Mouse (Mus musculus): Measurements from ENCODE around the gene Ephb6. TPM values are rescaled to one million over a fixed set of nuclear protein-coding genes. Genes with fewer than 3 reads are reported as not detected.

Ephb6 gene
- polyA plus RNA-seq, 1 experiment from 2014 or later, result 28.3 TPM

DNA sequence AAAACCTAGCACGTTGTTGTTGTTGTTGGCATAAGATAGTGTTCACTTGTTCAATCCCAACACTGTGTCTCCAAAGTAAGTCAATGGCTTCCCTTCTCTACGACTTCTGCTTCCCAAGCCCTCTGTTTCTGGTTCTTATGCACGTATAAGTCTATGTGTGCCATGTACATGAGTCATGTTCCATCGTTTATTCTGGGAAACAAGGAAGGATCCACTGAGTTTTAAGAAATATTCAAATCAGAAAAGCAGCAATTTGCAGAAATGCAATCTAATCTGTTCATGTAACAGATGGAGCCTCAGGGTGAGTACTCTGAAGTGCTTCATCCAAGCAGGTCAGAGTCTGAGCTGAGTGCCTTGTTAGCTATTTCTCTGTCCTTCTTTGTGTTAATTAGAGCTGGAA lies 26.3 kb downstream of the Ephb6 start:
- Histone ChIP-seq H3K9me3 (no peaks in the 10 kb centered on the region), H3K9ac (no peak overlapping the region), H3K27me3 (no peaks in the 10 kb centered on the region), H3K36me3 (no peaks in the 10 kb centered on the region), H3K27ac (no peak overlapping the region), H3K4me2 (no peak overlapping the region), H3K4me3 (no peak overlapping the region), H3K4me1 (replicated peaks) (no peaks in the 10 kb centered on the region)
- no peak for ATAC-seq (ENCODE audit: low FRiP score)
- WGBS, result 86% methylated on average over 4 of the region's 4 CpGs

DNA sequence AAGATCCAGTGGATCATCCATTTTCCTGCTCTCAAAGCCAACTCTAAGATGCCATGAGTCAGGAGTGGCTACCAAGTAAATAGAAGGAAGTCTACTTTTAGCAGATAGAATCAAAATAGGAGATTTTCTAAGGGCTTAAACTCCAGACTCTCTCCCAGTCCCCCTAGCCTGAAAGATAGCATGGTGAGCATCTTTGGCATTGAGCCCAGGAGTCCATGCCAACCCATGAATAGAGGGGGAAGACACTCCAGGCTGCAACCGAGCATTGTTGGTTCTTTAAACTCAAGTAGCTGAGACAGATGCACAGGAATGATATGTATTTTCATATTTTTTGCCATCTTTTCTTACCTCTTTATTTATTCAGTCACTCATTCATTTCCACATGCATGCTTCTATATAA lies 29.9 kb downstream of the Ephb6 start:
- Histone ChIP-seq H3K27ac (no peak overlapping the region), H3K27me3 (no peaks in the 10 kb centered on the region), H3K9ac (no peak overlapping the region), H3K9me3 (no peaks in the 10 kb centered on the region), H3K4me2 (no peak overlapping the region), H3K4me1 (replicated peaks) (no peaks in the 10 kb centered on the region), H3K36me3 (no peaks in the 10 kb centered on the region), H3K4me3 (no peak overlapping the region)
- no peak for ATAC-seq (ENCODE audit: low FRiP score)
- WGBS, result 24% methylated on average over 1 of the region's 1 CpGs

- H3K9ac ChIP-seq, result no peak within 1 kb of the TSS
- no peak within 1 kb of the TSS for H3K4me3 ChIP-seq
- ATAC-seq (ENCODE audit: low FRiP score), result no peak
- WGBS, result 32% methylated on average over 5 of the region's 5 CpGs
- no peaks in the 10 kb centered on the region for H3K4me1 ChIP-seq (replicated peaks)
- H3K36me3 ChIP-seq, result no peaks in the 10 kb centered on the region
- H3K4me2 ChIP-seq, result no peak within 1 kb of the TSS
- H3K9me3 ChIP-seq, result no peaks in the 10 kb centered on the region
- H3K27ac ChIP-seq, result no peak within 1 kb of the TSS
- no peaks in the 10 kb centered on the region for H3K27me3 ChIP-seq
Observed at GRCm38 (mm10) chr6:41636178-41636577, 30.9 kb downstream of the Ephb6 start, which contains the start of gene Trpv6. TSS of gene Trpv6 (minus strand) at chr6:41636405.

DNA sequence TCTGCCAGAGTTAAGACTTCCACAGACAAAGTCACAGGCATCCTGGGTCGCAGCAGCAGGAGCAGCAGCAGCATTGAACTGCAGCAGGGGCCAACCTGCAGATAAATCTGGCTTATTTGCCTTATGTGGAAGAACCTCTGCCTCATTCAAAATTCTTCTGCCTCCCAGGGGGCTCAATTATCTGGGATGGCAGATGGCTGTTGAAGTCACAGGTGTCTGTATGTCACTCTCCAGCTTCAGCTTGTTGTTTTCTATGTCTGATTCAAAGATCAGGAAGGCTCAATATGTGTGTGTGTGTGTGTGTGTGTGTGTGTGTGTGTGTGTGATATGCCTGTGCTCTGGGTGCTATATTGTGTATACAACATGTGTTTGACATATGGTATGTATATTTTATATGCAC lies 32.1 kb downstream of the Ephb6 start:
- H3K27ac ChIP-seq, result no peak overlapping the region
- no peaks in the 10 kb centered on the region for H3K36me3 ChIP-seq
- H3K4me3 ChIP-seq, result no peak overlapping the region
- peak; percentile 49 for ATAC-seq (ENCODE audit: low FRiP score)
- H3K4me2 ChIP-seq, result no peak overlapping the region
- no peaks in the 10 kb centered on the region for H3K27me3 ChIP-seq
- H3K9ac ChIP-seq, result no peak overlapping the region
- WGBS, result 27% methylated on average over 1 of the region's 1 CpGs
- H3K4me1 ChIP-seq (replicated peaks), result no peaks in the 10 kb centered on the region
- no peaks in the 10 kb centered on the region for H3K9me3 ChIP-seq

DNA sequence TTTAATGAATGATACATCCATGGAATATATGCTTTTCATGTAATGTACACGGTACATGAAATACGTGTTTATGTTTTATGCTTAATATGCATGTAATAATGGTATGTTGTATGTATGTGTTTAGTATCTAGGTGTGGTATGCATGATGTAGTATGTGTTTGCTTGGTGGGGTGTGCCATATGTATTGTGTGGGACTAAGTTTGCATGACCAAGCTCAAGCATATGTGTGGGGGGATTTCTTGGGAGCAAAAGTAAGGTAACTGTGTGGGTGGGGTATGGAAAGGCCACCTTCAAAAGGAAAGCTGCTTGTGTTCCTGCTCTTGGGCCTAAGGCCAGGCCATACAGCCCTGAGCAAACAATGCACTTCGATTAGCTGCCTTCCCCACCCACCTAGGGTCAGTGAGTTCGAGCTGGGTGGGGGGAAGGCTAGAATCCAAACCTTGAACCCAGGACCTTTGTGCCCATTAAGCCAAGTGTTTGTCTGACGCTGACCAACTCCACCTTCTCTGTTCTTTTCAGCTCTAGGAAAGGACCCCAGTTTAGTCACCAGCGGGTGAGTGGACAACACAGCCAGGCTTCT lies 32.7 kb downstream of the Ephb6 start:
- WGBS, result 82% methylated on average over 6 of the region's 6 CpGs
- Histone ChIP-seq H3K4me3 (no peak overlapping the region), H3K4me1 (replicated peaks) (no peaks in the 10 kb centered on the region), H3K4me2 (no peak overlapping the region), H3K27ac (no peak overlapping the region), H3K9ac (no peak overlapping the region), H3K27me3 (no peaks in the 10 kb centered on the region), H3K36me3 (no peaks in the 10 kb centered on the region), H3K9me3 (no peaks in the 10 kb centered on the region)
- ATAC-seq (ENCODE audit: low FRiP score), result no peak

DNA sequence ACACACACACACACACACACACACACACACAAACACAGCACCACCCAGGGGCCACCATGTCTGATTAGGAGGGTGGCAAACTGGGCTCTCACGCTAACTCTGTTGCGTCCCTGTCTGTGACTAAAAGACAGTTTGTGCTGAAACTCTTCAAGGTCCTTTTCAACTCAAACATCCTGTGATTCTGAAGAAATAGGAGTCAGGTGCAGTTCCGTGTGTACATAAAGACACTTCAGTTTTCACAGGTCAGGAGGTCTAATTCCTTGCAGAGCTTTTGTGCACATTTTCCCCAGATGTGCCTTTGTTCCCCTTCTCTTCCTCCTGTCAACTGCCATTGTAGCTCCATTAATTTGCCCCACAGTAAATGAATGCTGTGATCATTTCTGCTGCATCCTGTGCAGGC lies 35.2 kb downstream of the Ephb6 start:
- WGBS, result 64% methylated on average over 3 of the region's 3 CpGs
- ATAC-seq (ENCODE audit: low FRiP score), result no peak
- no peak overlapping the region for H3K4me3 ChIP-seq
- no peak overlapping the region for H3K27ac ChIP-seq
- no peak overlapping the region for H3K9ac ChIP-seq
- no peaks in the 10 kb centered on the region for H3K4me1 ChIP-seq (replicated peaks)
- no peak overlapping the region for H3K4me2 ChIP-seq
- no peaks in the 10 kb centered on the region for H3K9me3 ChIP-seq
- no peaks in the 10 kb centered on the region for H3K36me3 ChIP-seq
- H3K27me3 ChIP-seq, result no peaks in the 10 kb centered on the region

- H3K4me2 ChIP-seq, result no peak overlapping the region
- no peaks in the 10 kb centered on the region for H3K4me1 ChIP-seq (replicated peaks)
- H3K27me3 ChIP-seq, result no peaks in the 10 kb centered on the region
- no peak overlapping the region for H3K27ac ChIP-seq
- H3K9me3 ChIP-seq, result no peaks in the 10 kb centered on the region
- H3K4me3 ChIP-seq, result no peak overlapping the region
- WGBS, result 80% methylated on average over 6 of the region's 6 CpGs
- H3K9ac ChIP-seq, result no peak overlapping the region
- no peak for ATAC-seq (ENCODE audit: low FRiP score)
- no peaks in the 10 kb centered on the region for H3K36me3 ChIP-seq
Observed at GRCm38 (mm10) chr6:41641173-41641866, 36.0 kb downstream of the Ephb6 start.

DNA sequence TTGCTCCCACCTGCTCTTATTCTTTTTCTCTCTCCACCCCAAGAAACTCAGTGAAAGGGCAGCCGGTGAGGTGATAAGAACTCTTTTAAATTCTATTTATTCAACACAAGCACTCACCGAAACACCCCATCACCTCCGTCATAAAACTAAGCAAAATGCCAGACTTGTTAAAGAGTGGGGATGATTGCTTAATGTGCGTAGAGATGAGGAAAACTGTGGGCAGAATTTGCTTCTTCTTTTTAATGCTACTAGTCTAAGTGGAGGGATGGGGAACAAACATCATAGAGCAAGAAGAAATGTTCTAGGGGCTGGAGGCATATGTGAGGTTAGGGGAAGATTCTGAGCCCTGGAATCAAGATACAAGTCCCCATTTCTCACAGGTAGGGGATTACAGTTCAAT lies 37.5 kb downstream of the Ephb6 start:
- H3K4me3 ChIP-seq, result no peak overlapping the region
- WGBS, result 92% methylated on average over 4 of the region's 4 CpGs
- no peaks in the 10 kb centered on the region for H3K4me1 ChIP-seq (replicated peaks)

DNA sequence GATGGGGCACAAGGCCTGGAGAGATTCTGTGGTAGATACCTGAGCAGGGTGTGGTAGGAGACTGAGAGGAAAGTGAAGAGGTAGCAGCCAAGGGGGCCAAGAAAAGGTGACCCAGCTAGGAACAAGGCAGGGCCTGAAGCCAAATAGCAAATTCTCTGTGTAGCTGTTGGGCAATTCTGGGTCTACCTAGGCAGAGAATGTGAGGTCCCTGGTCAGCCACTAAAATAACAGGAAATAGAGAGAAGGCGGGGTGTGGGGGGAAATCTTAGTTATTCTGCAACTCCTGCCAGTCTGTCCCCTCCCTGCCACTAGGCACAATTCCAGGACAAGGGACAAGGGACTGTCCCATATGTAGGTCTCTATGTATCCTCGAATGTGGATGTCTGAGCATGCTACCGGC lies 37.9 kb downstream of the Ephb6 start:
- ATAC-seq (ENCODE audit: low FRiP score), result no peak

More for the DNA sequence above, 37.5 kb downstream of the Ephb6 start:
- H3K27ac ChIP-seq, result no peak overlapping the region
- no peak overlapping the region for H3K4me2 ChIP-seq
- H3K9ac ChIP-seq, result no peak overlapping the region
- H3K36me3 ChIP-seq, result no peaks in the 10 kb centered on the region
- no peaks in the 10 kb centered on the region for H3K27me3 ChIP-seq
- H3K9me3 ChIP-seq, result no peaks in the 10 kb centered on the region
- ATAC-seq (ENCODE audit: low FRiP score), result no peak

GRCm38 (mm10) chr6:41646220-41646619 lies 40.9 kb downstream of the Ephb6 start:
- Histone ChIP-seq H3K4me1 (replicated peaks) (no peaks in the 10 kb centered on the region), H3K9ac (no peak overlapping the region), H3K9me3 (no peaks in the 10 kb centered on the region), H3K4me2 (no peak overlapping the region), H3K27ac (no peak overlapping the region), H3K4me3 (no peak overlapping the region), H3K36me3 (no peaks in the 10 kb centered on the region), H3K27me3 (no peaks in the 10 kb centered on the region)
- WGBS, result 90% methylated on average over 3 of the region's 3 CpGs
- ATAC-seq (ENCODE audit: low FRiP score), result no peak

More for the DNA sequence above, 37.9 kb downstream of the Ephb6 start:
- Histone ChIP-seq H3K9me3 (no peaks in the 10 kb centered on the region), H3K4me2 (no peak overlapping the region), H3K27me3 (no peaks in the 10 kb centered on the region), H3K4me3 (no peak overlapping the region), H3K27ac (no peak overlapping the region), H3K36me3 (no peaks in the 10 kb centered on the region), H3K9ac (no peak overlapping the region), H3K4me1 (replicated peaks) (no peaks in the 10 kb centered on the region)
- WGBS, result 95% methylated on average over 3 of the region's 3 CpGs

DNA sequence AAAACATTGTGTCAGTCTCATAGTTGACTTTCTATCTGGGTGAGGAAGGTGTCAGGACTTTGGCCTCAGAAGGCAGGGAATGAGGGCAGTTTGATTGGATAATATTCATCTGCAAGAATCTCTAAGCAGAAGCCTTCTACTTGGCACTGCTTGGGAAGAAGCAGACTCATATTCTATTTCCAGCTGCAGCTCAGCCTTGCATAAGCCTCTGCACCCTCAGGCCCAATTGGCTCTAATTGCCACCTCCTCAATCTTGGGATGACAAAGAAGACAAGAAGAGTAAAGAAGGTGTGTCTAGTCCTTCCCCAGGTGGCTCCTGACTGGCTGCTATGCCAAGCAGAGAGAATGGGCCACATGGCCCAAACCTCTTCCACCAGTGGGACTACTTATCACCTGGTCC lies 41.4 kb downstream of the Ephb6 start:
- Histone ChIP-seq H3K4me3 (no peak overlapping the region), H3K4me1 (replicated peaks) (no peaks in the 10 kb centered on the region), H3K27me3 (no peaks in the 10 kb centered on the region), H3K9ac (no peak overlapping the region), H3K36me3 (no peaks in the 10 kb centered on the region), H3K9me3 (no peaks in the 10 kb centered on the region), H3K4me2 (no peak overlapping the region), H3K27ac (no peak overlapping the region)
- no peak for ATAC-seq (ENCODE audit: low FRiP score)

DNA sequence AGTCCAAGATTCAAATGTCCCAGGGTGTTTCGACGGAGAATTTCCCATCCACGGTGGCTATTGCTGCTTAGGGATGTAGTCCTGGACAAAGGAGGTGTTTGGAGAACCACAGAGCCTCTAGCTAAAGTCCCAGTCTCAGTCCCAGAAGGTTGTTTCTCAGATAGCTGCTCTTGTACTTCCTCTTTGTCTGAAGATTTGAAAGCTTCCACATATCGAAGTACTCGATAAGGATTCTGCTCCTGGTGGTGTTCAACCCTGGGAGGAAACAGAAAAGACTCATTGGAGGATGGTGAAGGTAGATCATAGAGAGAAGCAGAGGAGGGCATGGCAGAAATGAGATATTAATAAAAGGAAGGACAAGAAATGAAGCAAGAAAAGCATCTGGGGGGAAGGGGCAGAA lies 47.9 kb downstream of the Ephb6 start:
- ATAC-seq (ENCODE audit: low FRiP score), result no peak
- H3K9me3 ChIP-seq, result no peaks in the 10 kb centered on the region
- no peak overlapping the region for H3K4me2 ChIP-seq
- WGBS, result 95% methylated on average over 5 of the region's 5 CpGs
- no peaks in the 10 kb centered on the region for H3K27me3 ChIP-seq
- no peak overlapping the region for H3K4me3 ChIP-seq
- H3K9ac ChIP-seq, result no peak overlapping the region
- H3K4me1 ChIP-seq (replicated peaks), result no peaks in the 10 kb centered on the region
- no peaks in the 10 kb centered on the region for H3K36me3 ChIP-seq
- H3K27ac ChIP-seq, result no peak overlapping the region

- no peak for ATAC-seq (ENCODE audit: low FRiP score)
- Histone ChIP-seq H3K4me3 (no peak overlapping the region), H3K9me3 (no peaks in the 10 kb centered on the region), H3K36me3 (no peaks in the 10 kb centered on the region), H3K4me2 (no peak overlapping the region), H3K27ac (no peak overlapping the region), H3K27me3 (no peaks in the 10 kb centered on the region), H3K4me1 (replicated peaks) (no peaks in the 10 kb centered on the region), H3K9ac (no peak overlapping the region)
- 91% methylated on average over 8 of the region's 8 CpGs for WGBS
Observed at GRCm38 (mm10) chr6:41654648-41655047, 49.4 kb downstream of the Ephb6 start.
